Mouse (Mus musculus) neural tube, embryonic 14.5 days (tissue): ENCODE data around the gene Cbwd1. TPM values are rescaled to one million over a fixed set of nuclear protein-coding genes. Genes with fewer than 3 reads are reported as not detected.

Experiments
- ATAC-seq: fragments of 200-750 bp; cut with Nextera tagmentation; 2 replicates; pipeline ENCODE4 v1.8.0; 2017; ENCODE audit warnings: low read depth, mild to moderate bottlenecking, moderate TSS enrichment, moderate library complexity
- H3K27ac ChIP-seq: fragments of 300-500 bp; sonication (generic); 2 replicates; pipeline ENCODE4 v1.5.1; 2014; ENCODE audit warnings: low read depth, mild to moderate bottlenecking, control low read depth, low read length, moderate library complexity, mixed read lengths
- H3K27me3 ChIP-seq: fragments of 300-500 bp; sonication (generic); 2 replicates; pipeline ENCODE4 v1.6.1; 2014; ENCODE audit warnings: low read length; ENCODE audit not compliant: control insufficient read depth, insufficient read depth
- H3K36me3 ChIP-seq: fragments of 300-500 bp; sonication (generic); 2 replicates; pipeline ENCODE4 v1.6.1; 2014; ENCODE audit warnings: low read length, mixed read lengths; ENCODE audit not compliant: control insufficient read depth, insufficient read depth
- H3K4me1 ChIP-seq: fragments of 300-500 bp; sonication (generic); 2 replicates; pipeline ENCODE4 v1.6.1; 2014; ENCODE audit warnings: low read length; ENCODE audit not compliant: control insufficient read depth, insufficient read depth
- H3K4me2 ChIP-seq: fragments of 300-500 bp; sonication (generic); 2 replicates; pipeline ENCODE4 v1.6.1; 2014; ENCODE audit warnings: mild to moderate bottlenecking, low read depth, low read length, control low read depth
- H3K4me3 ChIP-seq: fragments of 300-500 bp; sonication (generic); 2 replicates; pipeline ENCODE4 v1.5.1; 2014; ENCODE audit warnings: low read depth, low read length, control low read depth, mixed read lengths
- H3K9ac ChIP-seq: fragments of 300-500 bp; sonication (generic); replicated peaks from 2 replicates; pipeline ENCODE4 v1.6.1; 2014; ENCODE audit warnings: low read depth, mild to moderate bottlenecking, control low read depth, low read length, mixed read lengths
- H3K9me3 ChIP-seq: fragments of 300-500 bp; sonication (generic); 2 replicates; pipeline ENCODE4 v1.6.1; 2016; ENCODE audit warnings: low read length; ENCODE audit not compliant: control insufficient read depth
- WGBS: fragments of 180-500 bp; shearing (Covaris S2); extraction: QIAGEN DNeasy Blood & Tissue Kit; methylation state at CpG from one replicate; pipeline ENCODE4 v1.1.7; 2014; 5-methylcytosine and 5-hydroxymethylcytosine counted together
- polyA plus RNA-seq: library from polyadenylated mRNA; unstranded; fragments of >200 nt; fragmentation: Nextera tagmentation; extraction: Ambion mirVana; gene quantifications from 2 replicates; pipeline ENCODE4 v1.2.1, GENCODE M21; 2014

Cbwd1 gene
- polyA plus RNA-seq, 1 experiment from 2014 or later: 15.3 TPM

DNA sequence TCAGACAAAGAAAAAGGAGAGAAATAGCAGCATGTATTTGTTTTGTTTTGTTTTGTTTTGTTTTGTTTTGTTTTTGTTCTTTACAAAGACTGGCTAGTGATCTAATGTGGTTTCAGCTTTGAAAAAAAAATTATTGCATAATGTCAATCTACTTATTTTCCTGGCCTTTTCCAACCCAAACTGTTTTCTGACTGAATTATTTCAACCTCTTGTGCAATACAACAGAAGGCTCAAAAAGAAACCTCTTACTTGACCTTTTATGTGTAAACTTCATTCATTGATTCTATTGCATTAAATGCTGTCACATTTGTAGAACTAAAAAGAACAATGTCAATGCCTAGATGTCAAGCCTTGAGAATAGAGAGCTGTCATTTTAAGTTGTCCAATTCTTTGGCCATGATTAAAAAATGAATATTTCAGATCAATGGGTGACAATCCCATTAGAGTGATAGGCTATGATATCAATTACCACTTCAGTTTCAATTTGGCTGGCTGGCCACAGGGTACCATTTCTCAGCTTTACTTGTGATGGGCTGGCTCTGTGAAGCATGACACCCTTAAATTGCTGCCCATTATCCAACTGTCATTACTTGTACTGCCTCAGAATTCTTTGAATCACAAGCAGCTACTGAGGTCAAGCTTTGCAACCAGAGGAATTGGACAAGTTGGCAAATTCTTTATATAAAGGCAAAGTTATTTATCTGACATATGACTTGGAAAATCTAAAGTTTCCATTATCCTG lies 15.7 kb downstream of the Cbwd1 start:
- Histone ChIP-seq H3K4me2 (no peak overlapping the region), H3K4me1 (no peaks in the 10 kb centered on the region), H3K36me3 (no peaks in the 10 kb centered on the region), H3K9me3 (no peaks in the 10 kb centered on the region), H3K9ac (no peak overlapping the region), H3K27ac (no peak overlapping the region), H3K4me3 (no peak overlapping the region), H3K27me3 (no peaks in the 10 kb centered on the region)
- ATAC-seq: no peak

DNA sequence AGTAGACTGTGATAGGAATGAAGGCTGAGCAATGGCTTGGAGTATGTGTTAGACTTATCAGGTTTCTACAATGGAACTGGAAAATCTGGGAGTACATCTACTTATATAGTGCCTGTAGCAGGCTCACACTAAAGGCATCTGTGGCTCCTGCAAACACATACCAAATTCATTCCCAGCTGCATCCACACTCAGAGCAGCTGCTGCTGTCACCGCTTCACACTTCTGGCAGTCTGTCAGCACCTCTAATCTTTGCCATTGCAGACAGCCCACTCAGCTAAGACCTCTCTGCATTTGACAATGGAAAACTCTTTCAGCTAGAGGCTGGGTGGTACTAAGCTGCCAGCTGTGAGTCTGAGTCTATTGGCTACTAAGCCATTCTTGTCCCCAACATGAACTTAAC lies 24.3 kb downstream of the Cbwd1 start:
- 80% methylated on average over 1 of the region's 1 CpGs for WGBS

DNA sequence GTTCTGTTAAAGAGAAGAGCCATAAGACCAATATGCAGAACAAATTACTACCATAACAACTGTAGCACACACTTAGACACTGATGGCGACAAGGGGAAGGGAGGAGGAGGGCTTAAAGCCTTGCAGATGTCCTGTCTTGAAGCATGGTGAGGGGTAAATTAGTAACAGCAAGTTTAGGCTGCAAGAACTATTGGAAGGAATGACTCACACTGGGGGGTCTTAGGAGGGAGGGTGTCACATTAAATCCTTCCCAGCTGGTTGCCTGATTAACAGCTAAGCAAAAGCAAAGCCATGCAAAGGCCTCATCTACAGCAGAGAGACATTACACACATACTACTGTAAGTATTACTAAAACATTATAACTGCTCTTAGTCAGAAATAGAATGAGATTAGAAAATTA lies 32.4 kb downstream of the Cbwd1 start:
- ATAC-seq: no peak
- Histone ChIP-seq H3K4me3 (no peak overlapping the region), H3K9me3 (no peaks in the 10 kb centered on the region), H3K9ac (no peak overlapping the region), H3K27me3 (no peaks in the 10 kb centered on the region), H3K4me1 (no peaks in the 10 kb centered on the region), H3K36me3 (no peaks in the 10 kb centered on the region), H3K4me2 (no peak overlapping the region), H3K27ac (no peak overlapping the region)
- WGBS: 13% methylated on average over 1 of the region's 1 CpGs

More for the DNA sequence above, 24.3 kb downstream of the Cbwd1 start:
- Histone ChIP-seq H3K4me2 (no peak overlapping the region), H3K9ac (no peak overlapping the region), H3K27me3 (no peaks in the 10 kb centered on the region), H3K27ac (no peak overlapping the region), H3K4me3 (no peak overlapping the region), H3K4me1 (no peaks in the 10 kb centered on the region), H3K9me3 (no peaks in the 10 kb centered on the region), H3K36me3 (no peaks in the 10 kb centered on the region)
- no peak for ATAC-seq

DNA sequence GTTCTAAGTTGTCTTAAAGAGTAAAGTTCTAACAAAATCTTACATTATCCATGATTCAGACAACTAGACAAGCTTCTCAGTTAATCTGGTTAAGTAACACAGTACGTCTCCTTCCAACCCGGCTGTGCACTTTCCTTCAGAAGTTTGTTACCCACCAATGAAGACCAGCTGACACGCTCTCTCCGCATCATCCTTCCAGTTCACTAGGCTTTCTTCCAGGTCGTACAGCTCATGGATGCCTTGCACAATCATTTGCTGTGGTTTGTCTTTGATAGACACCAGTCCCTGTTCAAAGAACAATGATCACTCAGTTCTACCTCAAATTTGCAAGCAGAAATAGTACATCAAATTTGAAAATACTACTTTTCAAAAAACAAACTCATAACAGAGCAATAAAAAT lies 40.5 kb downstream of the Cbwd1 start:
- WGBS: 91% methylated on average over 5 of the region's 5 CpGs
- ATAC-seq: no peak
- H3K4me1 ChIP-seq: no peaks in the 10 kb centered on the region
- H3K4me3 ChIP-seq: no peak overlapping the region
- H3K4me2 ChIP-seq: no peak overlapping the region
- no peaks in the 10 kb centered on the region for H3K27me3 ChIP-seq
- no peak overlapping the region for H3K9ac ChIP-seq
- no peaks in the 10 kb centered on the region for H3K9me3 ChIP-seq
- H3K27ac ChIP-seq: no peak overlapping the region
- no peaks in the 10 kb centered on the region; the same call in 1 of the 2 replicates for H3K36me3 ChIP-seq

DNA sequence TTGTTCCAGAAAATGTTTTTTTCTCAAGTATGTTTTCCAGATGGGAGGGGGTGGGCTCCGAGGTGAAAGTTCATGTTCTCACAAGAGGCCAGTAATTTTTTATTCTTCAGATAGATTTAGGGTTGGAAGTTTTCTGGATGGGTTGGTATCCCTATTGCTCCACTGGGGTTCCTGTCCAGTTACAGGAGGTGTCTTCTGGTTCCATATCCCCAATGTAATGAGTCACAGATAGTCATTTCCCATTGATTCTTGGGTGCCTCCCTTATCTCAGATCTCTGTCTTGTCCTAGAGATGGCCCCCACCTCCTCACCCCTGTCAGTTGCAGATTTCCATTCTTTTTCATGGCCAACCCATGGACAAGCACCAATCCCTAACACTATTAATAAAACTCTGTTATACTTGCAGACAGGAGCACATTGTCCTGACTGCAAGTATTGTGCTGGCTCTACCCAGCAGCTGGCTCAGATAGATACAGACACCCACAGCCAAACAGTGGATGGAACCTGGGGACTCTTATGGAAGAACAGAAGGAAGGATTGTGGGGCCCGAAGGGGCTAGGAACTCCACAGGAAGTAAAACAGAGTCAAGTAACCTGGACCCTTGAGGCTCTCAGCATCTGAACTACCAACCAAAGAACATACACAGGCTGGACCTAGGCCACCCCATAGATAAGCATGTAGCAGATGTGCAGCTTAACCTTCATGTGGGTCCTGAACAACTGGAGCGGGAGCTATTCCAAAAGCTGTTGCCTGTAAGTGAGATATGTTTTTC lies 52.8 kb downstream of the Cbwd1 start:
- no peak overlapping the region for H3K4me3 ChIP-seq
- no peaks in the 10 kb centered on the region for H3K27me3 ChIP-seq
- H3K27ac ChIP-seq: no peak overlapping the region
- 94% methylated on average over 3 of the region's 3 CpGs for WGBS
- no peak overlapping the region for H3K9ac ChIP-seq
- no peaks in the 10 kb centered on the region for H3K4me1 ChIP-seq
- H3K36me3 ChIP-seq: no peaks in the 10 kb centered on the region
- H3K9me3 ChIP-seq: no peaks in the 10 kb centered on the region
- no peak for ATAC-seq
- H3K4me2 ChIP-seq: no peak overlapping the region

DNA sequence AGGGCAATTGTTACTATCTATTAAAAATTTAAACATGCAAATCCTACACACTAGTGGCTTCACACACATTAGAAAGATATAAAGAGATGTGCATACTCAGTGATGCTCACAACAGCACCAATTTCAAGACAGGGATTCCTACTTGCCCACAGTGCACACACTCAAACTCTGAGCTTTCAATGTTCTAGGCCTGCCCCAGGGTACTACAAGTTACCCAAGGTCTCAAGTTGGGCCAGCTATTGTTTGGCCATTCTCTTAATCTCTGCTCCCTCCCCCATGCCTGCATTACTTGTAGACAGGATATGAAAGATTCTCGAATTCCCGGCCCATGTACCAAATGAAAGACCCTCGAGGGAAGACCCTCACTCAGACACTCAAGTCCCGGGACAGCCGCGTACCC lies 53.8 kb downstream of the Cbwd1 start:
- Histone ChIP-seq H3K27ac (no peak overlapping the region), H3K4me2 (no peak overlapping the region), H3K9me3 (no peaks in the 10 kb centered on the region), H3K4me3 (no peak overlapping the region), H3K4me1 (no peaks in the 10 kb centered on the region), H3K36me3 (no peaks in the 10 kb centered on the region), H3K9ac (no peak overlapping the region), H3K27me3 (0 out of 2 replicates have a peak, but pooled peaks cover 3% of the 10 kb centered on the region)
- 95% methylated on average over 3 of the region's 6 CpGs for WGBS
- no peak for ATAC-seq

DNA sequence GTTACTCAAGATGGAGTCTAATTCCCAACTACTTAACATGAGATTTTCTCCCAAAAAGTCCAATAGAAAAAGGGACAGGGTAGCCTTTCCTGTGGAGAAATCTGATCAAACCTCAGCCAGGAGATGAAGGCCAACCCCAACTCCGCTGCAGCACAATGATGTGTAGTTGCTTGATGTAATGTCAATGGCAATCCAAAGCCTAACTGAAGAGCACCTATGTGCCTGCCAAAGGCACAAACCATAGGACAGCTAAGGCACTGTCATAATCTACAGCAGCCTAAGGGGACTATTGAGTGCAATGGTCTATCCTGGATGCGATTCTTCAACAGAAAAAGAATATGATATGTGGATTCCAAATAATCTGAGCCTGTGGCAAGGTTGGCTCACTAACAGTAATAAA lies 58.6 kb downstream of the Cbwd1 start:
- Histone ChIP-seq H3K36me3 (no peaks in the 10 kb centered on the region), H3K4me1 (peaks cover 11% of the 10 kb centered on the region), H3K9me3 (no peaks in the 10 kb centered on the region), H3K27me3 (peaks cover 32% of the 10 kb centered on the region), H3K9ac (no peak overlapping the region), H3K4me2 (no peak overlapping the region), H3K27ac (no peak overlapping the region), H3K4me3 (no peak overlapping the region)
- 62% methylated on average over 2 of the region's 2 CpGs for WGBS
- ATAC-seq: no peak

DNA sequence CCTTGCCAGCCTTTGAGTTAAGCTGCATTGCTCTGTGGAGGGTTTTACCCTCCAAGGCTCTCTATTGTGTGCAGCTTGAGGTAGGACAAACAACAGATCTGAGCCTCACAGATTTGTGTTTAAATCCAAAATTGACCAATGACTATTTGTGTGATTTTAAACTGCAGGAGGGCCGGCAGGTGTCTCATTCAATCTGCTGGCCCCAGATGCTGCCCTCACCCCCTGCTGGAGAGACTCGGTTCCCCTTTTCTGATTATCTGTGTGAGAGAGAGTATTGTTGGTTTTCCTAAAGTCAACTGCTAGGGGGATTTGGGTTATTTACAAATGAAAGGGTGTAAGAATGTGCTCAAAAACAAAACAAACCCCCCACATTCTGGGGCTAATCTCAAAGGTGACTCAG lies 59.2 kb downstream of the Cbwd1 start:
- H3K4me2 ChIP-seq: no peak overlapping the region
- H3K4me1 ChIP-seq: peaks cover 14% of the 10 kb centered on the region
- no peak overlapping the region for H3K4me3 ChIP-seq
- ATAC-seq: no peak
- H3K9ac ChIP-seq: no peak overlapping the region
- H3K36me3 ChIP-seq: no peaks in the 10 kb centered on the region
- H3K9me3 ChIP-seq: no peaks in the 10 kb centered on the region
- peaks cover 37% of the 10 kb centered on the region for H3K27me3 ChIP-seq
- no peak overlapping the region for H3K27ac ChIP-seq
- WGBS: 4% methylated on average over 2 of the region's 2 CpGs

DNA sequence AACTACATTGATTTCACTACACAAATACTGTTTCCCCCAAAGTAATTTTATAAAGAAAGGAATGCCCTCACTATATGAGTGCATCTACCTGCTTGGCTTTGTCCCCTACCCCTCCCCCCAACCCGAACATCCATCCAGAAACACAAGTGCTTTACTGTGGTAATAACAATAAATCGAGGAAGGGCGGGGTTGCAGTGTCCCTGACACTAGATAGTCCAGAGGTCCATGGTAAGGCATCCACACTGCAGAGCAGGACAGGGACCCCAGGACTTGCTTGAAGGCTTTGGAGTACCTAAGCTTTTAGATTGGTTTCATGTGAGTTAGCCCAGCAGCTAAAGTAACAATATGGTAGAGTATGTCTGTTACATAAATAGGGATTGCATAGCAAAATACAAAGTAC lies 59.7 kb downstream of the Cbwd1 start:
- ATAC-seq: no peak
- Histone ChIP-seq H3K4me1 (peaks cover 15% of the 10 kb centered on the region), H3K27me3 (peaks cover 40% of the 10 kb centered on the region), H3K4me2 (no peak overlapping the region), H3K9me3 (no peaks in the 10 kb centered on the region), H3K36me3 (no peaks in the 10 kb centered on the region), H3K4me3 (no peak overlapping the region), H3K9ac (no peak overlapping the region), H3K27ac (no peak overlapping the region)
- WGBS: 2% methylated on average over 3 of the region's 3 CpGs
